Mouse (Mus musculus): ENCODE results near the gene Miga1.

- no peak for TF ChIP-seq POLR2A (IDR thresholded peaks at IDR 0.05; ENCODE audit: low read depth, low read length)
- TF ChIP-seq CTCF (IDR thresholded peaks at IDR 0.05; ENCODE audit: extremely low read depth, insufficient read length, insufficient replicate concordance, low read depth, low read length) = no peak
Measured at GRCm38 (mm10) chr3:152332545-152333300, 7.5 kb downstream of the Miga1 start.
